Mouse (Mus musculus): Measurements from ENCODE around the gene Olfr1044. TPM values are rescaled to one million over a fixed set of nuclear protein-coding genes. Genes with fewer than 3 reads are reported as not detected.

Olfr1044 gene
- total RNA-seq (2023), result not detected

GRCm38 (mm10) chr2:86177720-86178119 lies at the start of gene Olfr1044:
Gene Olfr1044, minus strand, starts transcription at chr2:86177820.

GRCm38 (mm10) chr2:86219214-86219613 lies 41.6 kb upstream of the Olfr1044 start, which contains the start of gene Olfr1046:
Gene Olfr1046, minus strand, starts transcription at chr2:86219314.

GRCm38 (mm10) chr2:86202909-86203308 lies 25.3 kb upstream of the Olfr1044 start, which contains the start of gene Olfr1045:
Gene Olfr1045, minus strand, starts transcription at chr2:86203009.

GRCm38 (mm10) chr2:86185583-86185982 lies 8.0 kb upstream of the Olfr1044 start, which contains the start of gene Olfr52:
Gene Olfr52, minus strand, starts transcription at chr2:86185683.

GRCm38 (mm10) chr2:86167422-86167821 lies 10.2 kb downstream of the Olfr1044 start, which contains the start of gene Olfr1043:
Gene Olfr1043, minus strand, starts transcription at chr2:86167522.

DNA sequence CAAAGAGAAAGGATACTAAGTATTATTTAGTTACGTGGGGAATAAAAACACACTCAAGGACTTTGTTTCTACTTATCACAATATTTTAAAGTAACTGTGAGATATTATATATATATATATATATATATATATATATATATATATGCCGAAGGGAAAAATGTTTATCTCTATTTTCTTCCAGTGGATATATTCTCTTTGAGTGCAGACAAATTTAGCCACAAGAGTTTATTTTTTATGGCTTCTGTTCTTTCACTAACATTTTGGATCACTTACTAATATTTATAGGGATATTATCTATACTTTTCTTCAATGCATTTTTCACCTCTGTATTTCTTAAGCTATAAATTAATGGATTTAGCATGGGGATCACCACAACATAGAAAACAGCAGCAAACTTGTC lies 15.9 kb downstream of the Olfr1044 start, which contains the start of gene Olfr1042:
Olfr1042 (minus strand) TSS at position 101 of the 400 bp plus-strand sequence.

GRCm38 (mm10) chr2:86146632-86147031 lies 31.0 kb downstream of the Olfr1044 start, which contains the start of gene Olfr1040:
Gene Olfr1040, minus strand, starts transcription at chr2:86146732.

GRCm38 (mm10) chr2:86135828-86136227 lies 41.8 kb downstream of the Olfr1044 start, which contains the start of gene Olfr1039:
Gene Olfr1039, minus strand, starts transcription at chr2:86135928.

Other genes starting within 250 kb of the Olfr1044 start
- not detected for gene Olfr1028, start 227.4 kb downstream of the Olfr1044 start, total RNA-seq (2023)
- gene Olfr1029, start 203.9 kb downstream of the Olfr1044 start, total RNA-seq (2023), result not detected
- gene Olfr1030, start 198.5 kb downstream of the Olfr1044 start, total RNA-seq (2023), result not detected
- gene Olfr1031, start 187.5 kb downstream of the Olfr1044 start, total RNA-seq (2023), result not detected
- gene Olfr1032, start 172.3 kb downstream of the Olfr1044 start, total RNA-seq (2023), result not detected
- gene Olfr1033, start 157.2 kb downstream of the Olfr1044 start, total RNA-seq (2023), result not detected
- not detected for gene Olfr1034, start 132.0 kb downstream of the Olfr1044 start, total RNA-seq (2023)
- gene Olfr1036, start 103.8 kb downstream of the Olfr1044 start, total RNA-seq (2023), result not detected
- gene Olfr1037, start 90.4 kb downstream of the Olfr1044 start, total RNA-seq (2023), result not detected
- not detected for gene Olfr1039, start 41.9 kb downstream of the Olfr1044 start, total RNA-seq (2023)
- gene Olfr1040, start 31.1 kb downstream of the Olfr1044 start, total RNA-seq (2023), result not detected
- gene Olfr1042, start 16.0 kb downstream of the Olfr1044 start, total RNA-seq (2023), result not detected
- gene Olfr1043, start 10.3 kb downstream of the Olfr1044 start, total RNA-seq (2023), result not detected
- not detected for gene Olfr52, start 7.9 kb upstream of the Olfr1044 start, total RNA-seq (2023)
- not detected for gene Olfr1045, start 25.2 kb upstream of the Olfr1044 start, total RNA-seq (2023)
- not detected for gene Olfr1046, start 41.5 kb upstream of the Olfr1044 start, total RNA-seq (2023)
- gene Olfr1047, start 53.6 kb upstream of the Olfr1044 start, total RNA-seq (2023), result not detected
- gene Olfr1048, start 62.5 kb upstream of the Olfr1044 start, total RNA-seq (2023), result not detected
- not detected for gene Olfr1049, start 80.5 kb upstream of the Olfr1044 start, total RNA-seq (2023)
- not detected for gene Olfr1051, start 101.3 kb upstream of the Olfr1044 start, total RNA-seq (2023)
- not detected for gene Olfr1052, start 114.6 kb upstream of the Olfr1044 start, total RNA-seq (2023)
- gene Olfr1053, start 137.5 kb upstream of the Olfr1044 start, total RNA-seq (2023), result not detected
- not detected for gene Olfr1054, start 157.6 kb upstream of the Olfr1044 start, total RNA-seq (2023)
- gene Olfr1055, start 172.5 kb upstream of the Olfr1044 start, total RNA-seq (2023), result not detected
- not detected for gene Olfr1056, start 184.6 kb upstream of the Olfr1044 start, total RNA-seq (2023)
- not detected for gene Olfr1057, start 200.6 kb upstream of the Olfr1044 start, total RNA-seq (2023)
- not detected for gene Olfr1058, start 210.7 kb upstream of the Olfr1044 start, total RNA-seq (2023)
- gene Olfr1061, start 236.2 kb upstream of the Olfr1044 start, total RNA-seq (2023), result not detected
- not detected for gene Olfr1062, start 248.9 kb upstream of the Olfr1044 start, total RNA-seq (2023)

All from CD4-positive naive resting alpha-beta T cell, adult 57 days (primary cell).